Mouse (Mus musculus) liver, embryonic 14.5 days (tissue): Measurements from ENCODE around the gene Bcat1.

Experiments
- CTCF ChIP-seq: IDR thresholded peaks from 2 replicates; pipeline ENCODE4 v1.5.1; 2016; ENCODE audit warnings: antibody characterized with exemption, low read depth, control low read depth
- EP300 ChIP-seq: IDR thresholded peaks from 2 replicates; pipeline ENCODE4 v1.6.1; 2016; ENCODE audit warnings: antibody characterized with exemption, low read depth

- TF ChIP-seq CTCF = no peak
- TF ChIP-seq EP300 = no peak
These were observed 8.5 kb upstream of the Bcat1 start for GRCm38 (mm10) chr6:145084343-145085117.
